Mouse (Mus musculus) cortical plate, adult 2 months (tissue): ENCODE data around the gene Angptl3.

ENCODE experiments used
- CTCF ChIP-seq: fragments of 200-500 bp; IDR thresholded peaks from 2 replicates; pipeline ENCODE4 v1.5.1; 2011; ENCODE audit warnings: mild to moderate bottlenecking, control low read depth, low read length; ENCODE audit not compliant: insufficient read depth; ENCODE audit errors: extremely low read depth
- POLR2A ChIP-seq: fragments of 200-500 bp; IDR thresholded peaks from 2 replicates; pipeline ENCODE4 v1.6.1; 2011; ENCODE audit warnings: mild to moderate bottlenecking, low read length, control low read depth; ENCODE audit not compliant: insufficient read depth; ENCODE audit errors: extremely low read depth

- TF ChIP-seq CTCF (no peak), POLR2A (no peak)
Observed at GRCm38 (mm10) chr4:99011039-99011438, 19.7 kb upstream of the Angptl3 start.
